Comparison of ENCODE assay signal across 11 mouse cellular contexts in genomic region chr12:117447843-117448728, GRCm38 (mm10).
A peak's percentile ranks its signal among the peaks of the same experiment; 100 is the strongest.
DNase-seq lines count a peak whose midpoint lies in the region; ATAC-seq and TF ChIP-seq lines count a peak whose summit lies in the region.
"Had no signal": no experiment of that assay in that cellular context is flagged by ENCODE, and none has a peak within 500 bp of the region (broad histone marks: within the 10 kb centered on the region; RNA-seq: fewer than 3 reads in every experiment).

No protein-coding gene starts in this region.

- no peak overlapping the region for H3K4me3 ChIP-seq in forebrain, embryonic 10.5 days
- no peak overlapping the region for H3K4me3 ChIP-seq in forebrain, embryonic 13.5 days
- no peak overlapping the region for H3K4me3 ChIP-seq in lung, embryonic 14.5 days (ENCODE audit: low read depth, low read length)
- peak overlapping the region; percentile 6 for H3K4me3 ChIP-seq in ES-Bruce4 (ENCODE audit: low read depth, low read length)
- H3K4me3 ChIP-seq in heart, embryonic 14.5 days (ENCODE audit: control insufficient read depth in 1 of 2, insufficient read depth in 1 of 2, low read depth in 1 of 2, low read length in 2 of 2) = no peak overlapping the region
- H3K4me3 ChIP-seq: forebrain, embryonic 15.5 days; layer of hippocampus, adult 2 months had no signal

- H3K27ac ChIP-seq in forebrain, embryonic 10.5 days = peak overlapping the region; percentile 69
- H3K27ac ChIP-seq in forebrain, embryonic 13.5 days = no peak overlapping the region
- peak overlapping the region; percentile 90 for H3K27ac ChIP-seq in lung, embryonic 14.5 days (ENCODE audit: low read depth)
- peak overlapping the region; percentile 85 for H3K27ac ChIP-seq in ES-Bruce4 (ENCODE audit: insufficient read depth, low read length)
- H3K27ac ChIP-seq in heart, embryonic 14.5 days (replicated peaks in 1 of 2; ENCODE audit: control insufficient read depth in 1 of 2, insufficient read depth in 1 of 2, low read depth in 2 of 2, low read length in 2 of 2) = peak overlapping the region; percentile 37 to 39; a peak in 2 of 4 replicates
- H3K27ac ChIP-seq: forebrain, embryonic 15.5 days; layer of hippocampus, adult 2 months; liver, embryonic 12.5 days had no signal

- no peak for TF ChIP-seq POLR2A in ES-Bruce4 (IDR thresholded peaks at IDR 0.05; ENCODE audit: insufficient read depth, low read length)

- H3K36me3 ChIP-seq in forebrain, embryonic 10.5 days (replicated peaks) = no peaks in the 10 kb centered on the region
- no peaks in the 10 kb centered on the region for H3K36me3 ChIP-seq in forebrain, embryonic 13.5 days (ENCODE audit: poor library complexity, severe bottlenecking)
- no peaks in the 10 kb centered on the region for H3K36me3 ChIP-seq in lung, embryonic 14.5 days (ENCODE audit: insufficient read depth)
- no peaks in the 10 kb centered on the region for H3K36me3 ChIP-seq in ES-Bruce4 (ENCODE audit: control insufficient read depth, insufficient read depth, low read length, poor library complexity, severe bottlenecking)
- H3K36me3 ChIP-seq in heart, embryonic 14.5 days (ENCODE audit: control insufficient read depth, insufficient read depth, low read length) = no peaks in the 10 kb centered on the region
- H3K36me3 ChIP-seq: forebrain, embryonic 15.5 days; liver, embryonic 12.5 days had no signal

- H3K4me1 ChIP-seq in forebrain, embryonic 10.5 days = peaks cover 18% of the 10 kb centered on the region
- H3K4me1 ChIP-seq in forebrain, embryonic 13.5 days = peaks cover 7% of the 10 kb centered on the region; the same call in 1 of the 2 replicates
- peaks cover 13% of the 10 kb centered on the region; the same call in 1 of the 2 replicates for H3K4me1 ChIP-seq in lung, embryonic 14.5 days (ENCODE audit: insufficient read depth)
- peaks cover 6% of the 10 kb centered on the region for H3K4me1 ChIP-seq in ES-Bruce4 (ENCODE audit: control insufficient read depth, insufficient read depth, low read length)
- H3K4me1 ChIP-seq in heart, embryonic 14.5 days (ENCODE audit: control insufficient read depth in 2 of 2, insufficient read depth in 2 of 2, low read length in 2 of 2) = peaks cover 10 to 11% of the 10 kb centered on the region in 2 experiments

- TF ChIP-seq EP300 in ES-Bruce4 (IDR thresholded peaks at IDR 0.05; ENCODE audit: insufficient read depth, low read depth, low read length) = no peak

- no peak for DNase-seq in forebrain, embryonic 10.5 days (ENCODE audit: extremely low spot score, low spot score)
- DNase-seq in lung, embryonic 14.5 days = peak; percentile 54
- DNase-seq in lung, adult 18-20 months = no peak
- DNase-seq in layer of hippocampus, postnatal 36 days = no peak
- DNase-seq in layer of hippocampus, adult 9-10 months (ENCODE audit: low spot score) = no peak

- no peaks in the 10 kb centered on the region for H3K27me3 ChIP-seq in forebrain, embryonic 10.5 days (ENCODE audit: poor library complexity, severe bottlenecking)
- no peaks in the 10 kb centered on the region for H3K27me3 ChIP-seq in forebrain, embryonic 13.5 days
- no peaks in the 10 kb centered on the region for H3K27me3 ChIP-seq in lung, embryonic 14.5 days (ENCODE audit: insufficient read depth, low read length)
- no peaks in the 10 kb centered on the region for H3K27me3 ChIP-seq in ES-Bruce4 (ENCODE audit: control insufficient read depth, insufficient read depth, low read length, poor library complexity, severe bottlenecking)
- H3K27me3 ChIP-seq in heart, embryonic 14.5 days (ENCODE audit: control insufficient read depth, insufficient read depth, low read length) = no peaks in the 10 kb centered on the region
- H3K27me3 ChIP-seq: forebrain, embryonic 15.5 days; liver, embryonic 12.5 days had no signal

- 62% methylated on average over 19 of the region's 19 CpGs for WGBS in forebrain, embryonic 10.5 days
- WGBS in forebrain, embryonic 13.5 days = 64% methylated on average over 19 of the region's 19 CpGs
- 51% methylated on average over 19 of the region's 19 CpGs for WGBS in lung, embryonic 14.5 days
- WGBS in heart, embryonic 14.5 days = 51% methylated on average over 19 of the region's 19 CpGs

- H3K9me3 ChIP-seq in forebrain, embryonic 10.5 days = no peaks in the 10 kb centered on the region
- no peaks in the 10 kb centered on the region for H3K9me3 ChIP-seq in forebrain, embryonic 13.5 days (replicated peaks)
- no peaks in the 10 kb centered on the region for H3K9me3 ChIP-seq in lung, embryonic 14.5 days (ENCODE audit: low read depth, low read length)
- H3K9me3 ChIP-seq in ES-Bruce4 (replicated peaks; ENCODE audit: control insufficient read depth, insufficient read depth, low read length, poor library complexity, severe bottlenecking) = no peaks in the 10 kb centered on the region
- 0 out of 2 replicates have a peak, but pooled peaks cover 4% of the 10 kb centered on the region for H3K9me3 ChIP-seq in heart, embryonic 14.5 days (ENCODE audit: control insufficient read depth, low read length)
- H3K9me3 ChIP-seq: forebrain, embryonic 15.5 days; liver, embryonic 12.5 days had no signal

- no peak overlapping the region for H3K4me2 ChIP-seq in forebrain, embryonic 13.5 days
- H3K4me2 ChIP-seq in lung, embryonic 14.5 days = peak overlapping the region; percentile 45
- peak overlapping the region; percentile 55; the same call in 1 of the 2 replicates for H3K4me2 ChIP-seq in heart, embryonic 14.5 days (ENCODE audit: low read length)
- H3K4me2 ChIP-seq: forebrain, embryonic 15.5 days had no signal

- H3K9ac ChIP-seq in forebrain, embryonic 13.5 days = no peak overlapping the region
- H3K9ac ChIP-seq in lung, embryonic 14.5 days = no peak overlapping the region
- H3K9ac ChIP-seq in ES-Bruce4 (ENCODE audit: low read depth, poor library complexity, severe bottlenecking) = peak overlapping the region; percentile 4
- no peak overlapping the region for H3K9ac ChIP-seq in heart, embryonic 14.5 days (ENCODE audit: low read length)
- H3K9ac ChIP-seq: forebrain, embryonic 15.5 days; liver, embryonic 12.5 days had no signal

- no peak for ATAC-seq in forebrain, embryonic 13.5 days
- peak; percentile 35 for ATAC-seq in lung, embryonic 14.5 days (ENCODE audit: insufficient read depth)
- ATAC-seq in heart, embryonic 14.5 days (ENCODE audit: insufficient number of reproducible peaks, insufficient read depth, low FRiP score, low read depth) = no peak
- ATAC-seq: liver, embryonic 12.5 days had no signal

- no peak for TF ChIP-seq CTCF in lung, embryonic 14.5 days (IDR thresholded peaks at IDR 0.05; ENCODE audit: low read depth)
- TF ChIP-seq CTCF in ES-Bruce4 (IDR thresholded peaks at IDR 0.05; ENCODE audit: low read depth, low read length) = no peak
